Mouse (Mus musculus): ENCODE measurements at regions not wholly inside any gene's neighbourhood (a gene's known extent, or its start where the extent isn't known, plus 50 kb on each side); places are given as distances from the start of the nearest gene placed in this dataset.

DNA sequence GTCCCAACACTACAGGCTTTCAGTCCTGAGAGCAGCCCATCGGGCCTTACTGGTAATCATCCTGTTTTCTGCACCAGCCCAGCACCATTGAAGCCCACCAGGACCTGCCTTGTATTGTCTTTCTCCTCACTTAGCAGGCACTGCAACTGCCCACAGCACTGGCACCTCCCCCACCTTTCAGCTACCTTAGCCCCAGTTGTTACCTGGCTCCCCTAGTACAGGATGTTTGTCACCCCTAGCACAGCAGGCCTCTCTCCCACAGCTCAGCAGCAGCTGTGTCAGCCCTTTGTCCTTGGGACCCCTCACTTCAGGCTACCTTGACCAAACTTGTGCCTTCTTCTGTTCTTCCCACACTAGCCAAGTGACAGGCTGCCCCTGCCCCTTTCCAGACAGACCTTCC lies 53.6 kb upstream of the Ret start:
- H3K4me1 ChIP-seq (ENCODE audit: control insufficient read depth, insufficient read depth, low read length): no peaks in the 10 kb centered on the region
- H3K9ac ChIP-seq (ENCODE audit: low read depth, low read length): no peak overlapping the region
- no peaks in the 10 kb centered on the region for H3K27me3 ChIP-seq (replicated peaks; ENCODE audit: control insufficient read depth, insufficient read depth, low read length)
- no peaks in the 10 kb centered on the region for H3K9me3 ChIP-seq (ENCODE audit: control insufficient read depth, low read length)
- no peaks in the 10 kb centered on the region for H3K36me3 ChIP-seq (ENCODE audit: control insufficient read depth, insufficient read depth, low read length)
- no peak overlapping the region for H3K27ac ChIP-seq (ENCODE audit: low read length)
- no peak for ATAC-seq
- 40% methylated on average over 1 of the region's 1 CpGs for WGBS
- no peak overlapping the region for H3K4me2 ChIP-seq (ENCODE audit: low read depth, low read length)
- no peak overlapping the region for H3K4me3 ChIP-seq (ENCODE audit: low read length)

DNA sequence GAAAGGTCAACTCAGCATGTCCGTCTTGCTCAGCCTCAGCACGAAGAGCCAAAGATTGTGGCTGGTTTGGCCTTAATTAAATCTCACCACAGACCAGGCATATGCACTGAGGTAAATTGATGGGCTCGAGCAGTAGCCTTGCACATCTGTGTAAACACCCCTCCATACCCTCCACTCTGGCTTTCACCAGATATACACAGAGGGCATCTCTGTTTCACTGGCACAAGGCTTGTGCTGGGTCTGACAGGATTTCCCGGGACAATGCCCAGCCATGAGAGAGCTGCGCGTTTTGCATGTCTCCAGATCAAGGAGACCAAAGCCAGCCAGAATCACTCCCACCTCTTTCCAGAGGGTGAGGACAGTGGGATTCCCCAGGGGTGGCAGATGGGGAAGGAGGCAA lies 52.5 kb upstream of the Ret start:
- no peak overlapping the region for H3K4me2 ChIP-seq (ENCODE audit: low read depth, low read length)
- no peaks in the 10 kb centered on the region for H3K27me3 ChIP-seq (replicated peaks; ENCODE audit: control insufficient read depth, insufficient read depth, low read length)
- H3K4me3 ChIP-seq (ENCODE audit: low read length): no peak overlapping the region
- H3K36me3 ChIP-seq (ENCODE audit: control insufficient read depth, insufficient read depth, low read length): no peaks in the 10 kb centered on the region
- no peaks in the 10 kb centered on the region for H3K9me3 ChIP-seq (ENCODE audit: control insufficient read depth, low read length)
- no peak for ATAC-seq
- 74% methylated on average over 6 of the region's 6 CpGs for WGBS
- H3K9ac ChIP-seq (ENCODE audit: low read depth, low read length): no peak overlapping the region
- H3K27ac ChIP-seq (ENCODE audit: low read length): no peak overlapping the region
- H3K4me1 ChIP-seq (ENCODE audit: control insufficient read depth, insufficient read depth, low read length): no peaks in the 10 kb centered on the region
